In the genomic region with DNA sequence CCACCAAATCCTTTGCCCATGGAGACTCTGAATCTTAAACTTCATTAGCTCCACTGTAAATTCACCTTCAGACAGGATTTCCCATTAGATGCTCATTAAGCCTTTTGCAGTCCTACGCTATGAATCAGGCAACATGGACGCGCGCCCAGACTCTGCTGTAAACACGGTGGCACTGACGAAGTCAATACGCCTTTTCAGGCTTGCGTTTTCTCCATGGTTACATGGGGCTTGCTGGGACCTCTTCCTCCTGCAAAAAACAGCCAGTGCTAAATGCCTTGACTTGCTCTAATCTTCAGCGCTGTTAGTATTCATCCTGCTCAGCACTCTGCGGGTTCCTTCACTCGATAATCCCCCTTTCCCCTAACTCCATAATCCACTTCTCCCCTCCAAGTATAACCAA, we compare ENCODE assay signal across 9 mouse cellular contexts.
DNase-seq lines count a peak whose midpoint lies in the region; ATAC-seq lines count a peak whose summit lies in the region.
"Had no signal": no experiment of that assay in that cellular context is flagged by ENCODE, and none has a peak within 500 bp of the region (broad histone marks: within the 10 kb centered on the region; RNA-seq: fewer than 3 reads in every experiment).

No protein-coding gene starts in this region.

- peak; percentile 9 for DNase-seq in gastrocnemius, postnatal 10 days
- no peak for DNase-seq in gastrocnemius, postnatal 36 days
- DNase-seq in forebrain, embryonic 10.5 days (ENCODE audit: extremely low spot score, low spot score), result no peak
- peak; percentile 36 for DNase-seq in lung, postnatal 14 days
- no peak for DNase-seq in adrenal gland, postnatal 36 days
- DNase-seq in adrenal gland, adult 2 months, result no peak

- 0 out of 2 replicates have a peak overlapping the region, but pooled peaks have one; percentile 56 for H3K27ac ChIP-seq in forebrain, embryonic 10.5 days
- H3K27ac ChIP-seq in intestine, embryonic 16.5 days (ENCODE audit: low read length), result no peak overlapping the region; the same call in 1 of the 2 replicates
- no peak overlapping the region for H3K27ac ChIP-seq in stomach, embryonic 15.5 days
- H3K27ac ChIP-seq: embryonic facial prominence, embryonic 12.5 days had no signal

- peak; percentile 75 for ATAC-seq in intestine, embryonic 16.5 days
- peak; percentile 47; the same call in 1 of the 2 replicates for ATAC-seq in stomach, embryonic 15.5 days (ENCODE audit: insufficient read depth, low FRiP score, low read depth)

- H3K36me3 ChIP-seq in forebrain, embryonic 10.5 days (replicated peaks), result no peaks in the 10 kb centered on the region
- no peaks in the 10 kb centered on the region for H3K36me3 ChIP-seq in intestine, embryonic 16.5 days (ENCODE audit: control insufficient read depth, insufficient read depth, low read length)
- H3K36me3 ChIP-seq in stomach, embryonic 15.5 days, result no peaks in the 10 kb centered on the region
- H3K36me3 ChIP-seq: embryonic facial prominence, embryonic 12.5 days had no signal

- peaks cover 42% of the 10 kb centered on the region for H3K4me1 ChIP-seq in forebrain, embryonic 10.5 days
- H3K4me1 ChIP-seq in intestine, embryonic 16.5 days (ENCODE audit: control insufficient read depth, insufficient read depth, low read length), result 0 out of 2 replicates have a peak, but pooled peaks cover 2% of the 10 kb centered on the region
- H3K4me1 ChIP-seq in stomach, embryonic 15.5 days, result 0 out of 2 replicates have a peak, but pooled peaks cover 3% of the 10 kb centered on the region
- H3K4me1 ChIP-seq: embryonic facial prominence, embryonic 12.5 days had no signal

- no peaks in the 10 kb centered on the region for H3K9me3 ChIP-seq in forebrain, embryonic 10.5 days
- no peaks in the 10 kb centered on the region for H3K9me3 ChIP-seq in intestine, embryonic 16.5 days (ENCODE audit: control insufficient read depth, low read length)
- no peaks in the 10 kb centered on the region for H3K9me3 ChIP-seq in stomach, embryonic 15.5 days
- H3K9me3 ChIP-seq: embryonic facial prominence, embryonic 12.5 days had no signal

- H3K27me3 ChIP-seq in forebrain, embryonic 10.5 days (ENCODE audit: poor library complexity, severe bottlenecking), result no peaks in the 10 kb centered on the region
- H3K27me3 ChIP-seq in intestine, embryonic 16.5 days (replicated peaks; ENCODE audit: control insufficient read depth, insufficient read depth, low read length), result no peaks in the 10 kb centered on the region
- H3K27me3 ChIP-seq in stomach, embryonic 15.5 days (replicated peaks), result no peaks in the 10 kb centered on the region
- H3K27me3 ChIP-seq: embryonic facial prominence, embryonic 12.5 days had no signal

- H3K4me3 ChIP-seq in forebrain, embryonic 10.5 days, result peak overlapping the region; percentile 27; the same call in 1 of the 2 replicates
- no peak overlapping the region for H3K4me3 ChIP-seq in intestine, embryonic 16.5 days (ENCODE audit: low read length)
- no peak overlapping the region for H3K4me3 ChIP-seq in stomach, embryonic 15.5 days (replicated peaks)
- H3K4me3 ChIP-seq: embryonic facial prominence, embryonic 12.5 days had no signal

- H3K9ac ChIP-seq in intestine, embryonic 16.5 days (ENCODE audit: low read depth, low read length), result no peak overlapping the region
- no peak overlapping the region for H3K9ac ChIP-seq in stomach, embryonic 15.5 days
- H3K9ac ChIP-seq: embryonic facial prominence, embryonic 12.5 days had no signal

- WGBS in forebrain, embryonic 10.5 days, result 18% methylated on average over 11 of the region's 11 CpGs
- WGBS in intestine, embryonic 16.5 days, result 25% methylated on average over 11 of the region's 11 CpGs
- 19% methylated on average over 11 of the region's 11 CpGs for WGBS in stomach, embryonic 15.5 days

- intact Hi-C loops in gastrocnemius, postnatal 36 days (cut with DNase I), result no loop called here

- H3K4me2 ChIP-seq in intestine, embryonic 16.5 days (ENCODE audit: low read depth, low read length), result 0 out of 2 replicates have a peak overlapping the region, but pooled peaks have one; percentile 9
- H3K4me2 ChIP-seq in stomach, embryonic 15.5 days, result peak overlapping the region; percentile 21; the same call in 1 of the 2 replicates
- H3K4me2 ChIP-seq: embryonic facial prominence, embryonic 12.5 days had no signal

Comparison
In these comparisons a context has a peak if more than half of its experiments do, and no peak if none do; other contexts are left out.
1. DNase-seq: peak in gastrocnemius, postnatal 10 days (single experiment) and lung, postnatal 14 days (single experiment); none in gastrocnemius, postnatal 36 days (0 of 2), forebrain, embryonic 10.5 days (single experiment), adrenal gland, postnatal 36 days (0 of 2) and adrenal gland, adult 2 months (single experiment).